Mouse (Mus musculus) forebrain, embryonic 16.5 days (tissue): Measurements from ENCODE around the gene Polr2e. TPM values are rescaled to one million over a fixed set of nuclear protein-coding genes. Genes with fewer than 3 reads are reported as not detected.

Experiments used
- ATAC-seq: fragments of 200-750 bp; cut with Nextera tagmentation; 2 replicates; pipeline ENCODE4 v1.8.0; 2017; ENCODE audit warnings: mild to moderate bottlenecking, moderate library complexity
- H3K27ac ChIP-seq: fragments of 300-500 bp; sonication (generic); 2 replicates; pipeline ENCODE4 v1.5.1; 2014; ENCODE audit warnings: low read length, control low read depth
- H3K27me3 ChIP-seq: fragments of 300-500 bp; sonication (generic); replicated peaks from 2 replicates; pipeline ENCODE4 v1.6.1; 2014; ENCODE audit warnings: low read length; ENCODE audit not compliant: control insufficient read depth, insufficient read depth
- H3K36me3 ChIP-seq: fragments of 300-500 bp; sonication (generic); 2 replicates; pipeline ENCODE4 v1.6.1; 2014; ENCODE audit not compliant: control insufficient read depth, insufficient read depth
- H3K4me1 ChIP-seq: fragments of 300-500 bp; sonication (generic); replicated peaks from 2 replicates; pipeline ENCODE4 v1.6.1; 2014; ENCODE audit warnings: low read length; ENCODE audit not compliant: control insufficient read depth, insufficient read depth
- H3K4me2 ChIP-seq: fragments of 300-500 bp; sonication (generic); 2 replicates; pipeline ENCODE4 v1.6.1; 2014; ENCODE audit warnings: mild to moderate bottlenecking, low read length, control low read depth
- H3K4me3 ChIP-seq: fragments of 300-500 bp; sonication (generic); replicated peaks from 2 replicates; pipeline ENCODE4 v1.5.1; 2014; ENCODE audit warnings: mild to moderate bottlenecking, low read length, control low read depth
- H3K9ac ChIP-seq: fragments of 300-500 bp; sonication (generic); replicated peaks from 2 replicates; pipeline ENCODE4 v1.6.1; 2014; ENCODE audit warnings: low read depth, low read length, control low read depth
- H3K9me3 ChIP-seq: fragments of 300-500 bp; sonication (generic); 2 replicates; pipeline ENCODE4 v1.6.1; 2016; ENCODE audit warnings: low read length; ENCODE audit not compliant: control insufficient read depth
- WGBS: fragments of 180-500 bp; shearing (Covaris S2); extraction: QIAGEN DNeasy Blood & Tissue Kit; methylation state at CpG from one replicate; pipeline ENCODE4 v1.1.7; 2014; 5-methylcytosine and 5-hydroxymethylcytosine counted together
- polyA plus RNA-seq: library from polyadenylated mRNA; unstranded; fragments of >200 nt; fragmentation: Nextera tagmentation; extraction: Ambion mirVana; gene quantifications from 2 replicates; pipeline ENCODE4 v1.2.1, GENCODE M21; 2015

Gene Polr2e
- polyA plus RNA-seq, 1 experiment from 2014 or later = 173 TPM

GRCm38 (mm10) chr10:79991099-79991498 is 48.5 kb downstream of the Polr2e start:
- no peak overlapping the region for H3K4me3 ChIP-seq
- 57% methylated on average over 12 of the region's 12 CpGs for WGBS
- ATAC-seq = no peak
- H3K36me3 ChIP-seq = no peaks in the 10 kb centered on the region
- H3K4me1 ChIP-seq = peaks cover 15% of the 10 kb centered on the region
- H3K9ac ChIP-seq = no peak overlapping the region
- H3K27me3 ChIP-seq = peaks cover 38% of the 10 kb centered on the region
- peaks cover 5% of the 10 kb centered on the region; the same call in 1 of the 2 replicates for H3K9me3 ChIP-seq
- H3K27ac ChIP-seq = no peak overlapping the region
- no peak overlapping the region for H3K4me2 ChIP-seq

DNA sequence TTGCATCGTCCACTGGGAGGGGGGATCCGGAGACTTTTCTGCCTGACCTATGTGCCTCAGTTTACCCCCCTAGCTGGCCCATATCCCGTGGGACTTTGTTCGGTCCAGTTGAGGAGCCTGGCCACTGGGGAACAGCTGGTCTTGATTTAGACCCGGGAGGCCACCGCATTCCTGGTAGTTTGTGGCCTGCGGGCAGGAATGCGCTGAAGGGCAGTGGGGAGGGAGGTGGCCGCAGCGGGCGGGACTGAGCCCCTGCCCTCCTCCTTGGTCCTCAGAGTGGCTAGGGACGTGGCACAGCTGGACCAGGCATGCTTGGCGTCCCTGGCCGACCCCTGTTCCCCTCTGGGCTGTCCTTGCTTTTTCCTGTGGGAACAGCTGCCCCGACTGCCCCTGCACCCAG is 49.7 kb downstream of the Polr2e start:
- Histone ChIP-seq H3K27me3 (peaks cover 38% of the 10 kb centered on the region), H3K27ac (no peak overlapping the region), H3K4me3 (no peak overlapping the region), H3K4me2 (0 out of 2 replicates have a peak overlapping the region, but pooled peaks have one; percentile 5), H3K4me1 (peaks cover 19% of the 10 kb centered on the region), H3K36me3 (no peaks in the 10 kb centered on the region), H3K9me3 (peaks cover 5% of the 10 kb centered on the region; the same call in 1 of the 2 replicates), H3K9ac (no peak overlapping the region)
- ATAC-seq = no peak
- 12% methylated on average over 15 of the region's 15 CpGs for WGBS

DNA sequence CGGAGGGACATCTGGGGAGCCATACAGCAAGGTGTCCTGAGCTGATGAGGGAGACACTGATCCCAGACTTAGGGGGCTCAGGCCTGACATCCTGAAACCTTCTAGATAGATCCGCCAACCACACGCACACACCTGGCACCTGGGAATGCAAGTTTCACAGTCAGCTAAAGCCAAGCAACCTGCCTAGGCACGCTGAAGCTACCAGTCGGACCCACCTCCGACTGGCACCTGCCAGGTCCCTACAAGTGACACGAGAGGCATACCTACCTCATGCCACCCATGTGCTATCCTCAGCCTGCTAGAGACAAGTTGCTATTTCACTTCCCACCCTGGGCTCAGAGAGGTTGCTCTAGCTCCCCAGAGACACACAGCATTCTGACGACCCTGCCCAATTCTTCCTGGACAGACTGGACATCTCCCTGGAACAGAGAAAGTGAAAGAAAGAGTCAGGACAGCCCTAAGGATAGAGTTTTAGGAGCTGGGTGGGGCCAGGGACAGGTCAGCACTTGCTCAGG is 50.3 kb downstream of the Polr2e start:
- H3K27me3 ChIP-seq = peaks cover 38% of the 10 kb centered on the region
- no peak overlapping the region for H3K9ac ChIP-seq
- no peak overlapping the region; the same call in 1 of the 2 replicates for H3K4me3 ChIP-seq
- H3K36me3 ChIP-seq = no peaks in the 10 kb centered on the region
- peaks cover 5% of the 10 kb centered on the region; the same call in 1 of the 2 replicates for H3K9me3 ChIP-seq
- no peak overlapping the region for H3K4me2 ChIP-seq
- WGBS = 44% methylated on average over 8 of the region's 8 CpGs
- no peak for ATAC-seq
- peaks cover 18% of the 10 kb centered on the region for H3K4me1 ChIP-seq
- no peak overlapping the region for H3K27ac ChIP-seq

DNA sequence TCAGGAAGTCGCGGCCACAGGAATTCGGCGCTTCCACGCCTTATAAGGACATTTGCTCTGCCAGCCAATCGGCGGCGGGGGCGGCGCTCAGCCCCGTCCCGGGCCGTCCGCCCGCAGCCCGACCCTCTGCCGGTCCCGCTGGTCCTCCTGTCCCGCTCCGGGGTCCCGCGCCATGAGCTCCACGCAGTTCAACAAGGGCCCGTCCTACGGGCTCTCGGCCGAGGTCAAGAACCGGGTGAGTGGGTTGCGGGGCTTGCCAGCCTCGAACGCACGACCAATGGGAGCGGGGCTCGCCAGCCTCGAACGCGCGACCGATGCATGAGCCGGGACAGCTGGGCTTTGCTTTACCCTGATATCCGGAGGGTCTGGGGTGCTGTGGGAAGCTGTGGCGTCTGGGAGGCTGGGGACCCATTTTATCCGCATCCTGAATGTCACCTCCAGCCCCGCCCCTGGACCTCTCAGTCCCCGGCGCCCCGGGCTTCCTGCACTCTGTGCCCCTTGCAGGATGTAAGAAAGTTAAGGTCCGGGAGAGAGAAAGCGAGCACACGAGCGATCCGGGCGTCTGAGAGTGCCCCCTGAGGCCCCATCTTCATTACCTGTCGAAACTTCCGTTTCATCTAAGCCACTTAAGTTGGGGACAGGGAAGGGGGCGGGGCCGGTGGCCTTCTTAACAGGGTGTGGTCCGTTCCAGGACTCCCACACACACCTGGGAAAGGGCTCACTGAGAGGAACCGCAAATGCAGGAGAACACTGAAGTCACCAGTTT is 50.9 kb downstream of the Polr2e start, which contains the start of gene Cnn2:
Gene Cnn2, plus strand, starts transcription at position 79 of the 766 bp plus-strand sequence.
- H3K4me3 ChIP-seq = peak within 1 kb of the TSS; percentile 48
- no peak within 1 kb of the TSS for H3K27ac ChIP-seq
- H3K36me3 ChIP-seq = no peaks in the 10 kb centered on the region
- H3K9me3 ChIP-seq = peaks cover 5% of the 10 kb centered on the region; the same call in 1 of the 2 replicates
- H3K4me2 ChIP-seq = peak within 1 kb of the TSS; percentile 61
- no peak for ATAC-seq
- H3K27me3 ChIP-seq = peaks cover 38% of the 10 kb centered on the region
- peaks cover 17% of the 10 kb centered on the region for H3K4me1 ChIP-seq
- 1% methylated on average over 59 of the region's 59 CpGs for WGBS
- peak within 1 kb of the TSS; percentile 47 for H3K9ac ChIP-seq

DNA sequence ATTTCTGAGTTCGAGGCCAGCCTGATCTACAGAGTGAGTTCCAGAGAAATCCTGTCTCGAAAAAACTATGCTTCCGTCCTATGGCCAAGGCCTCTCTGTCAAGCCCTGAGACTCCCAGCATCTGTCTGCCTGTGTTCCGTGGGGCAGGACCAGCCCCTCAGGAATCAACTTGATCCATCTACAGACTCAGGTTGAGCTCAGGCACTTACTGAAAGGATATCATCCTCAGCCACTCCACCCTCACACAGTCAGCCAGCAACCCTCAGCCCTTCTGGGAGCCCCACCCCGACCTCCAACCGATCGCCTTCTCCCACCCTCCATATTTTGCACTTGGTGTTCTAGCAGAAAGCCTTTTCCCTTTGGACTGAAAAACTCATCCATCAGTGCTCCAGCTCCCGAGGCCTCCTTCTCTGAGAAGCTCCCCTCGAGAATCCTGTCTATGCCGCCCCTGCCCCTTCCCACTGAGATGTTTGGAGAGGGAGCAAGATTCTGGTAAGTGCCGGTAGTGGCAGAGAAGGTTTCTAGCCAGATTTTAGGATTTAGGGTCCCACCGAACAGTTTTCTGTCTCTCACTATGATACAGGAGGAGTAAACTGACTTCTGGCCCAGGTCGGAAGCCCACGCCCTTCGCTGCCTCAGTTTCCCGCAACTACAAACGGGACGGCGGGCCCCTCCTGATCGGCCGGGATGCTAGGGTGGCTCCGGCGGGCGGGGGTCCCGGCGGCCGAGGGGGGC is 51.7 kb downstream of the Polr2e start:
- peaks cover 38% of the 10 kb centered on the region for H3K27me3 ChIP-seq
- H3K4me3 ChIP-seq = peak overlapping the region; percentile 48
- no peak overlapping the region for H3K27ac ChIP-seq
- no peak for ATAC-seq
- peak overlapping the region; percentile 61 for H3K4me2 ChIP-seq
- H3K4me1 ChIP-seq = peaks cover 25% of the 10 kb centered on the region
- no peaks in the 10 kb centered on the region for H3K36me3 ChIP-seq
- H3K9me3 ChIP-seq = peaks cover 5% of the 10 kb centered on the region; the same call in 1 of the 2 replicates
- 13% methylated on average over 27 of the region's 27 CpGs for WGBS
- H3K9ac ChIP-seq = peak overlapping the region; percentile 47

DNA sequence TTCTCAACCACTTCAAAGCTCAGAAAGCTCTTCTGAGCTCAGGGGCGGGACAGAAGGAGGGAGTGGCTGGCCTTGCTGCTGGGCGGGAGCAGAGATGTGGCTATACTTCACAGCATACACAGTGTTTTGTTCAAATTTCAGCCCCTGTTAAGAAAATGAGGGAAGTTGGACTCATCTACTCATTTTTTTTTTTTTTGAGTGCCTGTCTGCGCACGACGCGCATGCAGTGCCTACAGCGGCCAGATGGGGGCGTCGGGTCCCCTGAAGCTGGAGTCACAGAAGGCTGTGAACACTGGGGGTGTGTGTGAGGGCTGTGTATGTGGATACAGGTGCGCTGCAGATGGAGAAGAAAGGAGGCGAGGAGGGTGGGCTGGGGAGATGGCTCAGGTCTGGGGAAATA is 52.6 kb downstream of the Polr2e start:
- Histone ChIP-seq H3K27me3 (peaks cover 38% of the 10 kb centered on the region), H3K36me3 (no peaks in the 10 kb centered on the region), H3K27ac (no peak overlapping the region), H3K4me1 (peaks cover 32% of the 10 kb centered on the region), H3K4me2 (no peak overlapping the region), H3K4me3 (no peak overlapping the region), H3K9ac (no peak overlapping the region), H3K9me3 (peaks cover 5% of the 10 kb centered on the region; the same call in 1 of the 2 replicates)
- no peak for ATAC-seq
- WGBS = 1% methylated on average over 11 of the region's 11 CpGs

GRCm38 (mm10) chr10:79986232-79986878 is 53.2 kb downstream of the Polr2e start:
- Histone ChIP-seq H3K36me3 (no peaks in the 10 kb centered on the region), H3K4me2 (peak overlapping the region; percentile 99), H3K9me3 (peaks cover 5% of the 10 kb centered on the region; the same call in 1 of the 2 replicates), H3K27ac (peak overlapping the region; percentile 96; the same call in 1 of the 2 replicates), H3K27me3 (peaks cover 38% of the 10 kb centered on the region), H3K4me1 (peaks cover 37% of the 10 kb centered on the region), H3K4me3 (peak overlapping the region; percentile 83), H3K9ac (peak overlapping the region; percentile 89; the same call in 1 of the 2 replicates)
- 48% methylated on average over 6 of the region's 6 CpGs for WGBS
- no peak for ATAC-seq
